Mouse (Mus musculus): ENCODE measurements at regions not wholly inside any gene's neighbourhood (a gene's known extent, or its start where the extent isn't known, plus 50 kb on each side); places are given as distances from the start of the nearest gene placed in this dataset.

DNA sequence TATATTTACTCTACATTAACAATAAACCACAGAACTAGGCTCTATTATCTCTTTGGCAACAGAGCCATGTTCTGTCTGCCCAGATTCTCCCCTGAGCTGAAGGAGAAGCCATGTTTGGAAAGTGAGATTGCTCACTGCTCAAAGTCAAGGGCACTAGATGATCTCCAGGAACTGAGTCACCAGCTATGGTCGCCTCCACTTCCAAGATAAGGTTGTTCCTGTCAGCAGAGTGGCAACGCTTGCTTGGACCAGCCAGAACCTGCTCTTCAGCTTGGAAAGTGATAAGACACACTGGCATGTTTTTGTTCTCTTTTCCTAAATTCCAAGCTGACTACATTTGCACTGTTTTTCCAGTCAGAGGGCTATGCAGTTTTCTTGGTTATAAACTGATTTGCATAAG is 175.6 kb upstream of the Frmd6 start:
- no peaks in the 10 kb centered on the region for H3K36me3 ChIP-seq (ENCODE audit: insufficient read depth, low read length)
- WGBS = 48% methylated on average over 2 of the region's 2 CpGs
- TF ChIP-seq CTCF (IDR thresholded peaks at IDR 0.05) (no peak), EP300 (IDR thresholded peaks at IDR 0.05) (peak; percentile 73)
- H3K9me3 ChIP-seq (ENCODE audit: low read length) = no peaks in the 10 kb centered on the region
- H3K4me2 ChIP-seq (replicated peaks; ENCODE audit: low read depth, low read length) = no peak overlapping the region
- H3K27ac ChIP-seq (ENCODE audit: low read length) = no peak overlapping the region
- H3K4me1 ChIP-seq (ENCODE audit: insufficient read depth, low read depth, low read length) = peaks cover 9% of the 10 kb centered on the region; the same call in 1 of the 2 replicates
- H3K9ac ChIP-seq (replicated peaks; ENCODE audit: low read depth) = no peak overlapping the region
- H3K4me3 ChIP-seq (ENCODE audit: low read depth, low read length) = no peak overlapping the region
- DNase-seq (ENCODE audit: low spot score) (peak; percentile 74), ATAC-seq (peak; percentile 65)
- H3K27me3 ChIP-seq (replicated peaks; ENCODE audit: insufficient read depth, low read length) = no peaks in the 10 kb centered on the region

- no peaks in the 10 kb centered on the region for H3K36me3 ChIP-seq (ENCODE audit: insufficient read depth, low read length)
- no peaks in the 10 kb centered on the region for H3K9me3 ChIP-seq (ENCODE audit: low read length)
- ATAC-seq = no peak
- no peak for DNase-seq (ENCODE audit: low spot score)
- H3K27me3 ChIP-seq (replicated peaks; ENCODE audit: insufficient read depth, low read length) = no peaks in the 10 kb centered on the region
- no peak overlapping the region for H3K9ac ChIP-seq (replicated peaks; ENCODE audit: low read depth)
- H3K4me3 ChIP-seq (ENCODE audit: low read depth, low read length) = no peak overlapping the region
- no peak overlapping the region for H3K27ac ChIP-seq (ENCODE audit: low read length)
- H3K4me1 ChIP-seq (ENCODE audit: insufficient read depth, low read depth, low read length) = peaks cover 9% of the 10 kb centered on the region; the same call in 1 of the 2 replicates
- no peak for TF ChIP-seq CTCF (IDR thresholded peaks at IDR 0.05)
- H3K4me2 ChIP-seq (replicated peaks; ENCODE audit: low read depth, low read length) = no peak overlapping the region
- 79% methylated on average over 4 of the region's 4 CpGs for WGBS
Observed at GRCm38 (mm10) chr12:70650470-70650869, 174.8 kb upstream of the Frmd6 start.

DNA sequence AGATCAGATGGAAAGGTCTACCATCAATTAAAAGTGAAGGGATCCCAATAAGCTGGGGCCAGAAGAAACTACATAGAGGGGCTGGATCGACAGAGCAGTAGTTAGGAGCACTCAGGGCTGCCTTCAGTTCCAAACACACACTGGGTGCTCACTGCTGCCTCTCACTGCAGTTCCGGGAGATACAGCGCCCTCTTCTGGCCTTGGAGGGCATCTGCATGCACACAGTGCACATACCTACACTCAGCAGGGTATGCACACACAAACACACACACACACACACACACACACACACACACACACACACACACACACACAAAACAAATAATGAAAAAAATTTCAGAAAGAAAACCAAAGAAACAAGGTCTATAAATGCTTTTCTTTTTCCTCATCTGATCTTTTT is 172.6 kb upstream of the Frmd6 start:
- Histone ChIP-seq H3K9me3 (ENCODE audit: low read length) (no peaks in the 10 kb centered on the region), H3K4me3 (ENCODE audit: low read depth, low read length) (no peak overlapping the region), H3K27ac (ENCODE audit: low read length) (no peak overlapping the region), H3K27me3 (replicated peaks; ENCODE audit: insufficient read depth, low read length) (no peaks in the 10 kb centered on the region), H3K4me2 (replicated peaks; ENCODE audit: low read depth, low read length) (no peak overlapping the region), H3K9ac (replicated peaks; ENCODE audit: low read depth) (no peak overlapping the region), H3K4me1 (ENCODE audit: insufficient read depth, low read depth, low read length) (peaks cover 12% of the 10 kb centered on the region; the same call in 1 of the 2 replicates), H3K36me3 (ENCODE audit: insufficient read depth, low read length) (no peaks in the 10 kb centered on the region)
- TF ChIP-seq CTCF (IDR thresholded peaks at IDR 0.05) = peak; percentile 41
- no peak for TF ChIP-seq EP300 (IDR thresholded peaks at IDR 0.05)
- DNase-seq (ENCODE audit: low spot score) (no peak), ATAC-seq (no peak)
- 93% methylated on average over 3 of the region's 3 CpGs for WGBS

DNA sequence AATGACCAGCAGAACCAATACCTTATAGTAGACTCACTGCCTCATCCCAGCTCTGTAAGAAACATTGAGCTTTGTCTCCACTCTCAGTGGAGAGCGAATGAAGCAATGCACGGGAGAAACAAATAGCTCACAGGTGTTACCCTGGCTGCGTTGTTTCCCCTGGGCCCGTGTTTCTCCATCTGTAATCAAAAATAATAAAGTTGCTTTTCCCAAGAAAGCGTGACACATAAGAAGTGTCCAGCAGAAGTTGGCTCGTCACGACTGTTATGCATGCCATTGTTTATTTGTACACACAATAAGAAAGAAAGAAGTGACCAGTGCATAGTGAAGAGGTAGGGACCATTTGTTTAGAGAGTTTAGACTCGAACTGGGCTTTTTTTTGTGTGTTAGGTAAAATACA is 171.3 kb upstream of the Frmd6 start:
- Histone ChIP-seq H3K4me2 (replicated peaks; ENCODE audit: low read depth, low read length) (no peak overlapping the region), H3K27me3 (replicated peaks; ENCODE audit: insufficient read depth, low read length) (no peaks in the 10 kb centered on the region), H3K4me3 (ENCODE audit: low read depth, low read length) (no peak overlapping the region), H3K4me1 (ENCODE audit: insufficient read depth, low read depth, low read length) (peaks cover 3% of the 10 kb centered on the region; the same call in 1 of the 2 replicates), H3K27ac (ENCODE audit: low read length) (no peak overlapping the region), H3K9ac (replicated peaks; ENCODE audit: low read depth) (no peak overlapping the region), H3K36me3 (ENCODE audit: insufficient read depth, low read length) (no peaks in the 10 kb centered on the region), H3K9me3 (ENCODE audit: low read length) (no peaks in the 10 kb centered on the region)
- WGBS = 67% methylated on average over 8 of the region's 8 CpGs
- DNase-seq (ENCODE audit: low spot score) (no peak), ATAC-seq (no peak)
- TF ChIP-seq CTCF (IDR thresholded peaks at IDR 0.05) (no peak), EP300 (IDR thresholded peaks at IDR 0.05) (no peak)

DNA sequence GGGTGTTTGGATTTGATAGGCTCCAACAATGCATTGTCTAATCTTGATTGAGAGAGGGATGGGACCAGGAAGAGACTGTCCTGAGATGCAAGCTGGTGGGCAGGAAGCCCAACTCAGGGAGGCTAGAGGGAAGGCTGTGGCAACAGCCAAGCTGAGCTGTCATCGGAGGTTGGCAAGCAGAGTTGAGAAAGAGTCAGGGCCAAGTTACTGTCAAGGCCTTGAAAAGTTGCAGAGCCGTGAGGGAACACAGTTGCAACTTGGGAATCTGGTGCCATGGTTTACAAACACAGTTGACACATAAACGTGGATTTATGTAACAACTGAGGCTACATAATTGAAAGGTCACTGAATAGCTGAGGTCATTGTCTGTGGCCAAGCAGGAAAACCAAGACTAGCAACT is 170.8 kb upstream of the Frmd6 start:
- H3K27ac ChIP-seq (ENCODE audit: low read length) = no peak overlapping the region
- DNase-seq (ENCODE audit: low spot score) = peak; percentile 81
- WGBS = 39% methylated on average over 3 of the region's 3 CpGs
- no peak overlapping the region for H3K9ac ChIP-seq (replicated peaks; ENCODE audit: low read depth)
- H3K27me3 ChIP-seq (replicated peaks; ENCODE audit: insufficient read depth, low read length) = no peaks in the 10 kb centered on the region
- H3K9me3 ChIP-seq (ENCODE audit: low read length) = no peaks in the 10 kb centered on the region
- no peak for TF ChIP-seq EP300 (IDR thresholded peaks at IDR 0.05)
- no peak for TF ChIP-seq CTCF (IDR thresholded peaks at IDR 0.05)
- H3K4me3 ChIP-seq (ENCODE audit: low read depth, low read length) = no peak overlapping the region
- H3K36me3 ChIP-seq (ENCODE audit: insufficient read depth, low read length) = no peaks in the 10 kb centered on the region
- H3K4me2 ChIP-seq (replicated peaks; ENCODE audit: low read depth, low read length) = no peak overlapping the region
- peak; percentile 68 for ATAC-seq
- H3K4me1 ChIP-seq (ENCODE audit: insufficient read depth, low read depth, low read length) = peaks cover 3% of the 10 kb centered on the region; the same call in 1 of the 2 replicates

- Histone ChIP-seq H3K4me2 (replicated peaks; ENCODE audit: low read depth, low read length) (no peak overlapping the region), H3K27ac (ENCODE audit: low read length) (no peak overlapping the region), H3K27me3 (replicated peaks; ENCODE audit: insufficient read depth, low read length) (no peaks in the 10 kb centered on the region), H3K9me3 (ENCODE audit: low read length) (no peaks in the 10 kb centered on the region), H3K9ac (replicated peaks; ENCODE audit: low read depth) (no peak overlapping the region), H3K36me3 (ENCODE audit: insufficient read depth, low read length) (no peaks in the 10 kb centered on the region), H3K4me3 (ENCODE audit: low read depth, low read length) (no peak overlapping the region), H3K4me1 (ENCODE audit: insufficient read depth, low read depth, low read length) (peaks cover 3% of the 10 kb centered on the region; the same call in 1 of the 2 replicates)
- ATAC-seq (no peak), DNase-seq (ENCODE audit: low spot score) (no peak)
- 88% methylated on average over 2 of the region's 2 CpGs for WGBS
- TF ChIP-seq CTCF (IDR thresholded peaks at IDR 0.05) = no peak
- TF ChIP-seq EP300 (IDR thresholded peaks at IDR 0.05) = no peak
Observed at GRCm38 (mm10) chr12:70655411-70655811, 169.9 kb upstream of the Frmd6 start.
